Mouse (Mus musculus) MN1 (cell line): ENCODE results near the gene Masp1.

Experiments
- DNase-seq: peaks from one replicate; pipeline ENCODE4 v3.0.0-alpha.2; 2016; ENCODE audit warnings: low spot score

Gene Masp1

DNA sequence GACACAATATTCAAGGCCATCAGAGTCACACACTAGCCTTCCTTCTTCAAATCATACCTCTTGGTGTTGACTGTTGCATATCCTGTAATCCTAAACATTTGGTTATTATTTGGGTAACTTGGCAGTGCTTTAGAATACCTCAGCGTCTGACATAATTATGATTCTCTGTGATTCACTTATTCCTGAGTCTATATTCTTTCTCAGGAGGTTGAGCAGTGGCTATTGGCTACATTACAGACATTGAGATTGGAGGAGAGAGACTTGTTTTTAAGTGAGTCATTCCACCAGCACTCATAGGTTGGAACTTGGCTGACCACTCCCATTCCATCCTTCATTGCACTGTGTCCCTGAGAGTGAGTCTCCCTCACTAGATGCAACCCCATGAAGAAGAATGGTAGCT lies 7.2 kb downstream of the Masp1 start:
- no peak for DNase-seq

GRCm38 (mm10) chr16:23511166-23511935 lies 9.3 kb downstream of the Masp1 start:
- DNase-seq: no peak

- no peak for DNase-seq
These were observed 14.5 kb downstream of the Masp1 start for GRCm38 (mm10) chr16:23505904-23506687.

- DNase-seq: no peak
These were observed 16.3 kb downstream of the Masp1 start for GRCm38 (mm10) chr16:23504320-23504744.

GRCm38 (mm10) chr16:23503351-23503750 lies 17.3 kb downstream of the Masp1 start:
- no peak for DNase-seq

DNA sequence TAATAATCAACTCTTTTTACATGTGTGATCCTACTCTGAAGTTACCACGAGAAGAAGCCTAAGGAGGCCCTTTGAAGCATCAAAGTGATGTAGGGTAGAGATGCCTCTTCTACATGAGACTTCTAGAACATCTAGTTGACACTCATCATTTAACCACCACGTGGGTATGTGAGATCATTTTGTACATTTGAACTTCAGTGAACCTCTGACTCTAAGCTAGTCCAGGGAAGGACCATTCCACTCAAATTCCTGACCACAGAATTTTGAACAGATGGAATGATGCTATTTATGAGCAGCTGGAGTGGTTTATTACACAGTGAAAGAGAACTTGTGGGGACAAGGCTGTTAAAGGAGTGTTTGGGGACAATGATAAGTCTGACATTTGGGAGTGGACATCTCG lies 18.1 kb downstream of the Masp1 start:
- no peak for DNase-seq

DNA sequence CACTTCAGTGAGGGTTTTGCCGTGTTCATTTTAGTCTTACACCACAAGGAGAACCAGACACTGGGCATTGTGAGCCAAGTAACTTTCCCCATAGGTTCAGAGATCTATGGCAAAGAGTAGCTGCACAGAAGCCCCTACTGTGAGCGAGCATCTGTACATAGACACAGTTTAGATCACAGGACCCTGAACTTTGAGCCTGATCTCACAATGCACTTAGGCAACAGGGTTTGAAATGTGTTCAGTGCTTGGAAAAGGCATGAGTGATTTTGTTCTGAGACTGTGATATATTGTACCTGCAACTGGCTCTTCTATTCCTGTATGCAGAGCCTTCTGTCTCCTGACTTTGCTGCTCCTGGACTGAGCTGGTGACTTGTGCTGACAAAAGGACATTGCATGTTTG lies 19.3 kb downstream of the Masp1 start:
- no peak for DNase-seq

GRCm38 (mm10) chr16:23500558-23500957 lies 20.1 kb downstream of the Masp1 start:
- DNase-seq: no peak

DNA sequence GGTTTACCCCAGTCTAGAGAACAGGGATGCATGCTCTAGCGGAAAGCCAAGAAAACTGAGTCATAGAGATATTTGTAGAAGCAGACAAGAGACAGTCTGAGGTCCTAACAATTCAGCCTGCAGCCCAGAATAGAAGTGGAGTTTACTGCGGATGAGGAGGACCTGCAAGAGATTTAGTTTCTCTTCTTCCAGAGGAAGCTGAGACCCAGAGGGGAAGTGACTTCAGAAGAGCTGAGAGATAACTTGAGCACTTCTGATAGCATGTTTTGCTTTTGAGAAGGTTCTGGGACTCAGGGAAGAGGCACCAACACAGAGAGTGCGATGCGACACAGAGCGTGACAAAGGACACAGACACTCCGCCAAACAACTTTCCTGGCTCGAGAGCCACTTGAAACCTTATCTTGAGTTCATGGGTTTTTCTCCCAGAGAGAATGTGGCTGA lies 21.9 kb downstream of the Masp1 start:
- no peak for DNase-seq

GRCm38 (mm10) chr16:23497881-23498280 lies 22.7 kb downstream of the Masp1 start:
- no peak for DNase-seq

DNA sequence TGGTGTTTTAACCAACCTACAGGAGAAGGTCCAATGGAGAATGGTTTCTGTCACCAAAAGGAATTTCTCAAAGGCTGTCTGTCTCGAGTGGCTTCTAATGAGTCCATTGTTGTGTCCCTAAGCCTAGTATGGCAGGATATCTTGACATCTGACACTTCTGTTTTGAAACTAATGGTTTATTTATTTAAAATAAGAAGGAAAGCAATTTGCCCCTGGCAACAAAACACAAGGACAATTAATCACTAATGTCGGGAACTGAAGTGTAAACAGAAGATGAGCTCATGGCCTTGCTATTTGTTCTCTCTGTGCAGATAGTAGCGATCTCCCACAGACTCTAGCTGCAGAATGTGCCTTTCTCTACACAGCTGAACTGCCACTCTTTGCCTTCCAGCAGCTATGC lies 23.2 kb downstream of the Masp1 start:
- no peak for DNase-seq

DNA sequence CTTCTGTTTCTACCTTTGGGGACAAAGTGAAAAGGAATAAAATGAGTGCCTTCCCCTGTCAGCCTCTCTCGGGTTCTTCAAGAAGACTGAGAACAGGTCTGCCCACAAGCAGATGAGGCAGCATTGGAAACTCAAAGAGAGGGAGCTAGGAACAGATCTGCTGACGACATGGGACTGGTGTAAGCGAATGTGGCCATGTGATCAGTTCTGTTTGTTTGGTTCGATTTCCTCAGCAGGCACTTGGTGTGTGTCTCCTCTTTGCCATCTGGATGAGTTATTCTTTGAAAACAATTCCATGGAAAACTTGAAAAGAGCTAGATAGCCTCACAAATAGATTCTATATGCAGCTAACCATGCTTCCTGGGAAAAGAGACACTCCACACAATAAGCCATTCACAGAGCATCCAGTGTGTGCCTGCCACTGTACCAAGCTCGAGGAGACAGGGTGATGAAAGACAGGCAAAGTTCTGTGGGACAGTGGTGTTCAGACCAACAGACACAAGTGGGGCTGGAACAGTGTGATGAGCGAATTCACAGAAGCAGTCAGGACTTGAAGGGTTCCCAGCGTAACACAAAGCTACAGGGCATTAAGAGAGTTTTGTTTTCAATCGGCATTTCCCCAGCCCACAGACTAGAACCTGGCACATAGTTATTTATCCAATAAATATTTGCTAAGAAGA lies 24.2 kb downstream of the Masp1 start:
- no peak for DNase-seq

- no peak for DNase-seq
These were observed 27.8 kb downstream of the Masp1 start for GRCm38 (mm10) chr16:23492783-23493182.

DNA sequence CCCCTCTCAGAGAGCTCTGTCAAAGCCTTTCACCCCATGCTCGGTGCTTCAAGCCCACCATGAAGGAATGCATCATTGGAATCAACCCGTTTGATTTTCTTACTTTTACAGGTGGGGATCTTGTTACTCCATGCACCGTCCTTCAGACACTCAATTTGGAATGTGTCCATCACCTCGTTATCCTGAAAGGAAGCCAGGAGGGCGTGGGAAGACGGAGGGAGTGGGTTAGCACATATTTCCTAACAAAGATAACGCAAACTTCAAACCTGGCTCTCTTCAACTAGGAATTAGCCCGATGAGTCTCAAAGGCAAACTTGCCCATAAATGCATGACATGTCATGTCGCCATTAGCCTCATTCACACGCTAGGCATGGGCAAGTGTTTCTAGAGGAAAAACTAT lies 37.3 kb downstream of the Masp1 start:
- no peak for DNase-seq

GRCm38 (mm10) chr16:23482846-23483245 lies 37.8 kb downstream of the Masp1 start:
- DNase-seq: no peak

DNA sequence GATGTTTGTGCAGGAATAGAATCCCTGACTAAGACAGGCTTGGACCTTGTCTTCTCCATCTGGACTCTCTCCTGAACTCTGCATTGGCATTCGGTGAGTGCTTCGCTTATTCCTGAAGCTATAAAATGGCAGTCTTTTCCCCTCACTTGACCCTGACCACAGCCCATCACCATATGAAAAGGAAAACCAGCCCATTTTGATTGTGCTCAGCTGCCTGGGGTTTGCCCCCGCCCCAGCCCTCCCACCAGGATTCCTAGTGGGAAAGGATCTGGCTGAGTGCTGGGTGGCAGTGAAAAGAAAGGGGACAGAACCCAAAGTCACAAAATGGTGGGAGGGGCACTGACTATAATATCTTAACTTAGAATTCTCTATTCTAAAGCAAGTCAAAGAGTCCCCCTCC lies 38.4 kb downstream of the Masp1 start:
- no peak for DNase-seq

GRCm38 (mm10) chr16:23479872-23480603 lies 40.6 kb downstream of the Masp1 start:
- no peak for DNase-seq

- DNase-seq: no peak
These were observed 44.0 kb downstream of the Masp1 start for GRCm38 (mm10) chr16:23476598-23476997.

GRCm38 (mm10) chr16:23475651-23476050 lies 45.0 kb downstream of the Masp1 start:
- no peak for DNase-seq

- DNase-seq: no peak
These were observed 48.6 kb downstream of the Masp1 start for GRCm38 (mm10) chr16:23472046-23472445.

GRCm38 (mm10) chr16:23471551-23471950 lies 49.1 kb downstream of the Masp1 start:
- no peak for DNase-seq
